ENCODE assay signal across 9 mouse cellular contexts in genomic region chr7:29317558-29317957, GRCm38 (mm10). TPM values are rescaled to one million over a fixed set of nuclear protein-coding genes. Genes with fewer than 3 reads are reported as not detected.
DNase-seq lines count a peak whose midpoint lies in the region; ATAC-seq and TF ChIP-seq lines count a peak whose summit lies in the region.
"Had no signal": no experiment of that assay in that cellular context is flagged by ENCODE, and none has a peak within 500 bp of the region (broad histone marks: within the 10 kb centered on the region; RNA-seq: fewer than 3 reads in every experiment).

No protein-coding gene starts in this region.

- H3K36me3 ChIP-seq in kidney, postnatal 0 days (ENCODE audit: insufficient read depth, low read length): 0 out of 2 replicates have a peak, but pooled peaks cover 7% of the 10 kb centered on the region
- peaks cover 7% of the 10 kb centered on the region; the same call in 1 of the 2 replicates for H3K36me3 ChIP-seq in liver, embryonic 15.5 days (replicated peaks)

- 0 out of 2 replicates have a peak overlapping the region, but pooled peaks have one; percentile 7 for H3K4me2 ChIP-seq in kidney, postnatal 0 days (ENCODE audit: low read length)
- H3K4me2 ChIP-seq in liver, embryonic 15.5 days: peak overlapping the region; percentile 53; the same call in 1 of the 2 replicates

- peak; percentile 33; the same call in 1 of the 2 replicates for ATAC-seq in kidney, postnatal 0 days (replicated peaks; ENCODE audit: low FRiP score, low read depth)
- no peak for ATAC-seq in liver, embryonic 15.5 days (ENCODE audit: insufficient read depth)

- H3K4me3 ChIP-seq in kidney, postnatal 0 days (replicated peaks; ENCODE audit: low read depth, low read length): no peak overlapping the region
- no peak overlapping the region for H3K4me3 ChIP-seq in liver, embryonic 15.5 days (replicated peaks)
- H3K4me3 ChIP-seq: myocyte had no signal

- H3K27ac ChIP-seq in kidney, postnatal 0 days: no peak overlapping the region
- no peak overlapping the region for H3K27ac ChIP-seq in liver, embryonic 15.5 days (replicated peaks)

- H3K4me1 ChIP-seq in kidney, postnatal 0 days (replicated peaks; ENCODE audit: insufficient read depth, low read length): peaks cover 23% of the 10 kb centered on the region
- H3K4me1 ChIP-seq in liver, embryonic 15.5 days (replicated peaks): peaks cover 37% of the 10 kb centered on the region

- peak overlapping the region; percentile 23; the same call in 1 of the 2 replicates for H3K9ac ChIP-seq in kidney, postnatal 0 days (ENCODE audit: low read depth, low read length)
- H3K9ac ChIP-seq in liver, embryonic 15.5 days: no peak overlapping the region

- DNase-seq in kidney, postnatal 0 days (ENCODE audit: low spot score): peak; percentile 62
- DNase-seq in kidney, adult 9 months: no peak
- peak; percentile 81 for DNase-seq in brain, embryonic 18.5 days (ENCODE audit: low read depth, low spot score)
- DNase-seq in gastrocnemius, postnatal 25 days: peak; percentile 42
- DNase-seq in testis, postnatal 10 days (ENCODE audit: low spot score): peak; percentile 74
- no peak for DNase-seq in adrenal gland, adult 2 months
- no peak for DNase-seq in ovary, postnatal 14 days (ENCODE audit: low spot score)

- WGBS in kidney, postnatal 0 days: 0% methylated on average over 2 of the region's 2 CpGs
- WGBS in liver, embryonic 15.5 days (ENCODE audit: insufficient replicate concordance): 0% methylated on average over 2 of the region's 2 CpGs

- TF ChIP-seq CTCF in kidney, postnatal 0 days (IDR thresholded peaks at IDR 0.05; ENCODE audit: low read depth): no peak

- H3K27me3 ChIP-seq in kidney, postnatal 0 days (ENCODE audit: insufficient read depth, low read length): no peaks in the 10 kb centered on the region
- 0 out of 2 replicates have a peak, but pooled peaks cover 5% of the 10 kb centered on the region for H3K27me3 ChIP-seq in liver, embryonic 15.5 days

- H3K9me3 ChIP-seq in kidney, postnatal 0 days (replicated peaks; ENCODE audit: low read length): no peaks in the 10 kb centered on the region
- H3K9me3 ChIP-seq in liver, embryonic 15.5 days (replicated peaks): no peaks in the 10 kb centered on the region

RNA-seq across cellular contexts. Expression of gene Dpf1, which starts 13.8 kb away (rescaled TPM):
- 0.70 and 0.72 TPM in 2 replicates for polyA plus RNA-seq in kidney, postnatal 0 days (2015; fragmentation: Nextera tagmentation; extraction: Ambion mirVana)
- total RNA-seq in gastrocnemius, postnatal 25 days (2021): 1 to 10 TPM; 1.9 to 2.0 TPM
- 1.7 and 2.3 TPM in 2 replicates for polyA plus RNA-seq in liver, embryonic 15.5 days (2015; fragmentation: Nextera tagmentation; extraction: Ambion mirVana)
- total RNA-seq in adrenal gland, adult 2 months (2021): 1 to 10 TPM; 1.5 to 3.3 TPM
- 2.9 and 3.1 TPM in 2 replicates for polyA plus RNA-seq in adrenal gland, adult 2 months (2012; rRNA removed)

RNA-seq across cellular contexts. Expression of gene Ppp1r14a, which starts 28.4 kb away (rescaled TPM):
- polyA plus RNA-seq in kidney, postnatal 0 days (2015; fragmentation: Nextera tagmentation; extraction: Ambion mirVana): 21.6 and 25.0 TPM in 2 replicates
- total RNA-seq in gastrocnemius, postnatal 25 days (2021): 1 to 10 TPM; 5.2 to 6.5 TPM
- polyA plus RNA-seq in liver, embryonic 15.5 days (2015; fragmentation: Nextera tagmentation; extraction: Ambion mirVana): 2.2 and 2.7 TPM in 2 replicates
- 1 to 10 TPM; 5.5 to 9.8 TPM for total RNA-seq in adrenal gland, adult 2 months (2021)
- 9.2 and 12.1 TPM in 2 replicates for polyA plus RNA-seq in adrenal gland, adult 2 months (2012; rRNA removed)

RNA-seq across cellular contexts. Expression of gene Spint2, which starts 35.8 kb away (rescaled TPM):
- 460 and 496 TPM in 2 replicates for polyA plus RNA-seq in kidney, postnatal 0 days (2015; fragmentation: Nextera tagmentation; extraction: Ambion mirVana)
- total RNA-seq in gastrocnemius, postnatal 25 days (2021): 1 to 10 TPM; 3.4 to 5.2 TPM
- polyA plus RNA-seq in liver, embryonic 15.5 days (2015; fragmentation: Nextera tagmentation; extraction: Ambion mirVana): 34.0 and 41.2 TPM in 2 replicates
- total RNA-seq in adrenal gland, adult 2 months (2021): 10 to 100 TPM; 44.3 to 53.9 TPM
- 61.1 and 90.2 TPM in 2 replicates for polyA plus RNA-seq in adrenal gland, adult 2 months (2012; rRNA removed)

Comparison
In these comparisons a context has a peak if more than half of its experiments do, and no peak if none do; other contexts are left out.
1. DNase-seq: peak in kidney, postnatal 0 days (single experiment), brain, embryonic 18.5 days (single experiment), gastrocnemius, postnatal 25 days (single experiment) and testis, postnatal 10 days (single experiment); none in kidney, adult 9 months (single experiment), adrenal gland, adult 2 months (single experiment) and ovary, postnatal 14 days (single experiment).